Mouse (Mus musculus): ENCODE results near the gene Cab39l.

DNA sequence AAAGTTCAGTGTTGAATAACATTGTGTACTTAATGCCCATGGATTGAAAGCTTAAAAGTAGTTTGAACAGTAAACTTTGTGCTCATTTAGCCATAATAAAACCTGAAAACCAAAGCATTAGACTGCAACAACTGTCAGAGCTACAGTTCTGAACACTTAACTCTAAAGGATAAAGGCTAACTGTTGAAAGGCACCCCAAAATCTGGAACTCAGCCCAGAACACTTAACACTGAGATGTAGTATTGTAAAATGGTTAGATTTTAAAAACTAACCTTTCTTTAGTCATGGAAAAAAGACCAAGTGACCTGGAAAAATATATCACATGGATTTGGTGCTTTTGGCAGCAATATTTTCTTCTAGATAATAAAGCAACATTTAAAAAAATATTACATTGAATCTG, 7.2 kb downstream of the Cab39l start:
- TF ChIP-seq POLR2A (IDR thresholded peaks at IDR 0.05; ENCODE audit: low read depth, low read length) (no peak), CTCF (IDR thresholded peaks at IDR 0.05; ENCODE audit: extremely low read depth, insufficient read depth, insufficient read length, insufficient replicate concordance) (no peak)
